Mouse (Mus musculus): ENCODE results near the gene Ldb3.

DNA sequence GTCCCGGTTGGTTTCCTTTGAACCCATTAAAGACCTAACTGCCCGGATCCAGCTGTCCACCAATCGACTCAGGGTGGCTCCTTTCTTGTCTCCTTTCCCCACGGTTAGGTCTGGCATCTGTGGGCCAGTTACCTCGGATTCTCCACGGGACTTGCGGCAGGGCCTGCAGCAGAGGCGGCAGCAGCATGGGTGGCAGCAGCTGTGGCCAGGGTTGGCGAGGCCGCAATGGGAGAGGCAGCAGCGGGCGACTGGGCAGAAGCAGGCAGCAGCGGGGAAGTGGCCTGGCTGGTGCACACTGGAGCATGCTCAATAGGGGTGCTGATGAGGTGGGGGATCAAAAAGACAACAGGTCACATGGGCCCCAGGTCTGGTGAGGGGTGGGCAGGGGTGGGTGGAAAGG, 33.3 kb downstream of the Ldb3 start:
- no peak for TF ChIP-seq CTCF (conservative IDR thresholded peaks at IDR 0.05; ENCODE audit: low read length)
- TF ChIP-seq NANOG (IDR thresholded peaks at IDR 0.05; ENCODE audit: borderline replicate concordance, low read length), result no peak
- no peak for TF ChIP-seq POU5F1 (IDR thresholded peaks at IDR 0.05; ENCODE audit: borderline replicate concordance, low read length)
